Mouse (Mus musculus) forebrain, embryonic 16.5 days (tissue): Measurements from ENCODE around the gene Micu1. TPM values are rescaled to one million over a fixed set of nuclear protein-coding genes. Genes with fewer than 3 reads are reported as not detected.

ENCODE experiments used
- ATAC-seq: fragments of 200-750 bp; cut with Nextera tagmentation; 2 replicates; pipeline ENCODE4 v1.8.0; 2017; ENCODE audit warnings: mild to moderate bottlenecking, moderate library complexity
- H3K27ac ChIP-seq: fragments of 300-500 bp; sonication (generic); 2 replicates; pipeline ENCODE4 v1.5.1; 2014; ENCODE audit warnings: low read length, control low read depth
- H3K27me3 ChIP-seq: fragments of 300-500 bp; sonication (generic); replicated peaks from 2 replicates; pipeline ENCODE4 v1.6.1; 2014; ENCODE audit warnings: low read length; ENCODE audit not compliant: control insufficient read depth, insufficient read depth
- H3K36me3 ChIP-seq: fragments of 300-500 bp; sonication (generic); 2 replicates; pipeline ENCODE4 v1.6.1; 2014; ENCODE audit not compliant: control insufficient read depth, insufficient read depth
- H3K4me1 ChIP-seq: fragments of 300-500 bp; sonication (generic); replicated peaks from 2 replicates; pipeline ENCODE4 v1.6.1; 2014; ENCODE audit warnings: low read length; ENCODE audit not compliant: control insufficient read depth, insufficient read depth
- H3K4me2 ChIP-seq: fragments of 300-500 bp; sonication (generic); 2 replicates; pipeline ENCODE4 v1.6.1; 2014; ENCODE audit warnings: mild to moderate bottlenecking, low read length, control low read depth
- H3K4me3 ChIP-seq: fragments of 300-500 bp; sonication (generic); replicated peaks from 2 replicates; pipeline ENCODE4 v1.5.1; 2014; ENCODE audit warnings: mild to moderate bottlenecking, low read length, control low read depth
- H3K9ac ChIP-seq: fragments of 300-500 bp; sonication (generic); replicated peaks from 2 replicates; pipeline ENCODE4 v1.6.1; 2014; ENCODE audit warnings: low read depth, low read length, control low read depth
- H3K9me3 ChIP-seq: fragments of 300-500 bp; sonication (generic); 2 replicates; pipeline ENCODE4 v1.6.1; 2016; ENCODE audit warnings: low read length; ENCODE audit not compliant: control insufficient read depth
- WGBS: fragments of 180-500 bp; shearing (Covaris S2); extraction: QIAGEN DNeasy Blood & Tissue Kit; methylation state at CpG from one replicate; pipeline ENCODE4 v1.1.7; 2014; 5-methylcytosine and 5-hydroxymethylcytosine counted together
- polyA plus RNA-seq: library from polyadenylated mRNA; unstranded; fragments of >200 nt; fragmentation: Nextera tagmentation; extraction: Ambion mirVana; gene quantifications from 2 replicates; pipeline ENCODE4 v1.2.1, GENCODE M21; 2015

Gene Micu1
- polyA plus RNA-seq, 1 experiment from 2014 or later: 76.0 TPM

GRCm38 (mm10) chr10:59791896-59792295 is 89.6 kb downstream of the Micu1 start:
- no peak for ATAC-seq
- Histone ChIP-seq H3K4me3 (no peak overlapping the region), H3K9me3 (no peaks in the 10 kb centered on the region), H3K27ac (no peak overlapping the region), H3K4me2 (no peak overlapping the region), H3K36me3 (no peaks in the 10 kb centered on the region), H3K9ac (no peak overlapping the region), H3K4me1 (peaks cover 3% of the 10 kb centered on the region; the same call in 1 of the 2 replicates), H3K27me3 (no peaks in the 10 kb centered on the region)
- 58% methylated on average over 5 of the region's 5 CpGs for WGBS

GRCm38 (mm10) chr10:59792575-59793176 is 90.4 kb downstream of the Micu1 start:
- Histone ChIP-seq H3K9me3 (no peaks in the 10 kb centered on the region), H3K9ac (no peak overlapping the region), H3K27me3 (no peaks in the 10 kb centered on the region), H3K27ac (no peak overlapping the region), H3K4me1 (peaks cover 3% of the 10 kb centered on the region; the same call in 1 of the 2 replicates), H3K4me3 (no peak overlapping the region), H3K36me3 (no peaks in the 10 kb centered on the region), H3K4me2 (no peak overlapping the region)
- 86% methylated on average over 9 of the region's 9 CpGs for WGBS
- peak; percentile 62; the same call in 1 of the 2 replicates for ATAC-seq

GRCm38 (mm10) chr10:59793454-59793853 is 91.2 kb downstream of the Micu1 start:
- H3K9ac ChIP-seq: no peak overlapping the region
- no peak overlapping the region for H3K4me2 ChIP-seq
- H3K4me3 ChIP-seq: no peak overlapping the region
- ATAC-seq: no peak
- no peaks in the 10 kb centered on the region for H3K36me3 ChIP-seq
- peaks cover 3% of the 10 kb centered on the region; the same call in 1 of the 2 replicates for H3K4me1 ChIP-seq
- no peak overlapping the region; the same call in 1 of the 2 replicates for H3K27ac ChIP-seq
- WGBS: 58% methylated on average over 3 of the region's 3 CpGs
- H3K27me3 ChIP-seq: no peaks in the 10 kb centered on the region
- no peaks in the 10 kb centered on the region for H3K9me3 ChIP-seq

GRCm38 (mm10) chr10:59795085-59795484 is 92.8 kb downstream of the Micu1 start:
- H3K9me3 ChIP-seq: no peaks in the 10 kb centered on the region
- H3K9ac ChIP-seq: no peak overlapping the region
- WGBS: 95% methylated on average over 7 of the region's 7 CpGs
- H3K4me3 ChIP-seq: no peak overlapping the region
- peaks cover 11% of the 10 kb centered on the region for H3K4me1 ChIP-seq
- no peak for ATAC-seq
- H3K27ac ChIP-seq: no peak overlapping the region
- H3K36me3 ChIP-seq: no peaks in the 10 kb centered on the region
- no peaks in the 10 kb centered on the region for H3K27me3 ChIP-seq
- H3K4me2 ChIP-seq: no peak overlapping the region

- 56% methylated on average over 4 of the region's 4 CpGs for whole genome bisulfite sequencing
Observed at GRCm38 (mm10) chr10:59795902-59796301, 93.6 kb downstream of the Micu1 start.

GRCm38 (mm10) chr10:59798371-59798770 is 96.1 kb downstream of the Micu1 start:
- 76% methylated on average over 3 of the region's 3 CpGs for WGBS
- no peak overlapping the region for H3K27ac ChIP-seq
- H3K9ac ChIP-seq: no peak overlapping the region
- H3K27me3 ChIP-seq: no peaks in the 10 kb centered on the region
- H3K4me1 ChIP-seq: peaks cover 11% of the 10 kb centered on the region
- ATAC-seq: no peak
- H3K4me3 ChIP-seq: no peak overlapping the region
- H3K4me2 ChIP-seq: no peak overlapping the region
- H3K9me3 ChIP-seq: no peaks in the 10 kb centered on the region
- no peaks in the 10 kb centered on the region for H3K36me3 ChIP-seq

More at GRCm38 (mm10) chr10:59795902-59796301, 93.6 kb downstream of the Micu1 start:
- Histone ChIP-seq H3K4me1 (peaks cover 11% of the 10 kb centered on the region), H3K27ac (no peak overlapping the region), H3K36me3 (no peaks in the 10 kb centered on the region), H3K4me2 (no peak overlapping the region), H3K4me3 (no peak overlapping the region), H3K9me3 (no peaks in the 10 kb centered on the region), H3K27me3 (no peaks in the 10 kb centered on the region), H3K9ac (no peak overlapping the region)
- no peak for ATAC-seq

GRCm38 (mm10) chr10:59799303-59800044 is 97.2 kb downstream of the Micu1 start:
- no peak overlapping the region for H3K4me3 ChIP-seq
- no peak for ATAC-seq

GRCm38 (mm10) chr10:59800159-59800558 is 97.9 kb downstream of the Micu1 start:
- no peaks in the 10 kb centered on the region for H3K27me3 ChIP-seq
- H3K4me1 ChIP-seq: peaks cover 8% of the 10 kb centered on the region
- 0 out of 2 replicates have a peak, but pooled peaks have one; percentile 15 for ATAC-seq
- no peak overlapping the region for H3K4me3 ChIP-seq
- no peaks in the 10 kb centered on the region for H3K36me3 ChIP-seq
- no peak overlapping the region for H3K4me2 ChIP-seq
- no peak overlapping the region for H3K9ac ChIP-seq
- 35% methylated on average over 10 of the region's 10 CpGs for WGBS
- no peak overlapping the region for H3K27ac ChIP-seq
- H3K9me3 ChIP-seq: no peaks in the 10 kb centered on the region

More at GRCm38 (mm10) chr10:59799303-59800044, 97.2 kb downstream of the Micu1 start:
- Histone ChIP-seq H3K9ac (no peak overlapping the region), H3K27ac (no peak overlapping the region), H3K36me3 (no peaks in the 10 kb centered on the region), H3K27me3 (no peaks in the 10 kb centered on the region), H3K9me3 (no peaks in the 10 kb centered on the region), H3K4me2 (no peak overlapping the region), H3K4me1 (peaks cover 8% of the 10 kb centered on the region)
- WGBS: 58% methylated on average over 13 of the region's 13 CpGs

GRCm38 (mm10) chr10:59800826-59801501 is 98.7 kb downstream of the Micu1 start:
- Histone ChIP-seq H3K9me3 (no peaks in the 10 kb centered on the region), H3K4me2 (no peak overlapping the region), H3K4me3 (no peak overlapping the region), H3K27me3 (no peaks in the 10 kb centered on the region), H3K27ac (no peak overlapping the region), H3K9ac (no peak overlapping the region), H3K36me3 (no peaks in the 10 kb centered on the region), H3K4me1 (peaks cover 8% of the 10 kb centered on the region)
- WGBS: 92% methylated on average over 12 of the region's 12 CpGs
- ATAC-seq: no peak
